Mouse (Mus musculus) E14TG2a.4 (cell line): ENCODE measurements around the gene Zfp184.

ENCODE experiments used
- CTCF ChIP-seq: conservative IDR thresholded peaks from 2 replicates; pipeline ENCODE4 v1.5.1; 2014; ENCODE audit warnings: low read length
- NANOG ChIP-seq: IDR thresholded peaks from 2 replicates; pipeline ENCODE4 v1.6.1; 2014; ENCODE audit warnings: borderline replicate concordance, low read length, mixed read lengths
- POU5F1 ChIP-seq: IDR thresholded peaks from 2 replicates; pipeline ENCODE4 v1.6.1; 2014; ENCODE audit warnings: low read length, borderline replicate concordance

GRCm38 (mm10) chr13:21969269-21969668 lies 24.4 kb downstream of the Zfp184 start:
- TF ChIP-seq CTCF (no peak), NANOG (no peak), POU5F1 (no peak)
